Mouse (Mus musculus): Measurements from ENCODE around the gene Wdr66.

GRCm38 (mm10) chr5:123301780-123302521 is 50.0 kb downstream of the Wdr66 start:
- TF ChIP-seq CTCF (IDR thresholded peaks at IDR 0.05; ENCODE audit: control insufficient read depth, insufficient read depth, low read length) (no peak), POLR2A (IDR thresholded peaks at IDR 0.05; ENCODE audit: borderline replicate concordance, control insufficient read depth, low read depth, low read length) (no peak)

Measured in bone marrow, adult 2 months (tissue).